Comparison of ENCODE assay signal across 21 mouse cellular contexts in the genomic region with DNA sequence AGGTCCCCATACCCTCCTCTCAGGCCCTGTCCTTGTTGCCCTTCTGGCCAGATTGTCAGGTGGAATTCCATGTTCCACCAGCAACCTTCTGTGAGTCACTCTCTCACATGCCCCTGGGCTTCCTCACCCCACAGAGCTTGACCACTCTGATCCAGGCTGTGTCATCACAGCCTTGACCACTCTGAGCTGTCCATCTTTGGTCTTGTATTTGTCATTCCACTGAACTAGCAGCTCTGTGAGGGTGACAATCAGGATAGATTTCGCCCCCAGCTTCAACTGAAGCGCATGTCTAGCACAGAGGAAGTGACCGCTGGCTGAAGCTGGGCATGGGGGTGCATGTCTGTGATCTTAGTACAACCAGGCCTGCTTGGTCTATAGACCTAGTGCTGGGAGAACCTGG.
"Had no signal": no experiment of that assay in that cellular context is flagged by ENCODE, and none has a peak within 500 bp of the region (broad histone marks: within the 10 kb centered on the region; RNA-seq: fewer than 3 reads in every experiment).

No protein-coding gene starts in this region.

- H3K4me3 ChIP-seq: layer of hippocampus, adult 2 months; limb, embryonic 10.5 days; limb, embryonic 13.5 days; midbrain, embryonic 12.5 days; midbrain, embryonic 15.5 days; neural tube, embryonic 12.5 days; neural tube, embryonic 15.5 days had no signal

- H3K4me2 ChIP-seq: lung, embryonic 14.5 days; midbrain, embryonic 12.5 days; midbrain, embryonic 15.5 days; neural tube, embryonic 12.5 days; neural tube, embryonic 15.5 days had no signal

- H3K27ac ChIP-seq: kidney, postnatal 0 days; layer of hippocampus, adult 2 months; limb, embryonic 10.5 days; limb, embryonic 13.5 days; liver, embryonic 13.5 days; macrophage; midbrain, embryonic 12.5 days; midbrain, embryonic 15.5 days; neural tube, embryonic 12.5 days; neural tube, embryonic 15.5 days; stomach, postnatal 0 days had no signal

- H3K9ac ChIP-seq: limb, embryonic 13.5 days; liver, embryonic 13.5 days; lung, embryonic 14.5 days; midbrain, embryonic 12.5 days; midbrain, embryonic 15.5 days; neural tube, embryonic 12.5 days; neural tube, embryonic 15.5 days had no signal

- H3K27me3 ChIP-seq: limb, embryonic 13.5 days; liver, embryonic 13.5 days; midbrain, embryonic 12.5 days; midbrain, embryonic 15.5 days; neural tube, embryonic 12.5 days; neural tube, embryonic 15.5 days had no signal

- DNase-seq: layer of hippocampus, adult 9-11 months; liver; liver, embryonic 13.5 days; lung, embryonic 14.5 days; right cerebral cortex, adult 18-20 months; right cerebral cortex, postnatal 14 days; right cerebral cortex, postnatal 4 days; thymus, adult 2 months; thymus, postnatal 14 days; thymus, postnatal 4 days had no signal

- H3K9me3 ChIP-seq: limb, embryonic 10.5 days; limb, embryonic 13.5 days; liver, embryonic 13.5 days; midbrain, embryonic 12.5 days; midbrain, embryonic 15.5 days; neural tube, embryonic 12.5 days; neural tube, embryonic 15.5 days had no signal

- ATAC-seq: lung, postnatal 0 days; midbrain, embryonic 15.5 days had no signal
